Mouse (Mus musculus): Measurements from ENCODE around the gene Taf3.

The Taf3 gene

DNA sequence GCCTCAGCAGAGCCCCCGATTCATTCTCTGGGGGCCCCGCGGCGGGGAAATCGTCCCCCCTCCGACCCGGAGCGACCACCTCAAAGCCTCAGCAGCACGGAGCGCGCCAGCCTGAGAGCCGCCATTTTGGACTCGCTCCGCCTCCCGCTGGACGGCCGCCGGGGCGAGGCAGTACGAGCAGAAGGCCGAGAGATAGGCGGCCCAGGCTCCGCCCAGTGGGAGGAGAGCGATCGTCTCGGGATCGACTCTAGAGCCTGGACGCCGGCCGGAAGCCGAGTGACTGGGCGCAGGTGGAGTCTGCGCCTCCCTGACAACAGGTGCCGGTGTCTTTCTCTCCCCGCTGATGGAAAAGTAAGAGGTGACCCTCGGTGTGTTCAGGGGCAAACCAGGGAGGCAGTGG, at the start of gene Taf3:
Gene Taf3 (minus strand): TSS at position 136 of the 400 bp plus-strand sequence.
- peak; percentile 95 for DNase-seq

DNA sequence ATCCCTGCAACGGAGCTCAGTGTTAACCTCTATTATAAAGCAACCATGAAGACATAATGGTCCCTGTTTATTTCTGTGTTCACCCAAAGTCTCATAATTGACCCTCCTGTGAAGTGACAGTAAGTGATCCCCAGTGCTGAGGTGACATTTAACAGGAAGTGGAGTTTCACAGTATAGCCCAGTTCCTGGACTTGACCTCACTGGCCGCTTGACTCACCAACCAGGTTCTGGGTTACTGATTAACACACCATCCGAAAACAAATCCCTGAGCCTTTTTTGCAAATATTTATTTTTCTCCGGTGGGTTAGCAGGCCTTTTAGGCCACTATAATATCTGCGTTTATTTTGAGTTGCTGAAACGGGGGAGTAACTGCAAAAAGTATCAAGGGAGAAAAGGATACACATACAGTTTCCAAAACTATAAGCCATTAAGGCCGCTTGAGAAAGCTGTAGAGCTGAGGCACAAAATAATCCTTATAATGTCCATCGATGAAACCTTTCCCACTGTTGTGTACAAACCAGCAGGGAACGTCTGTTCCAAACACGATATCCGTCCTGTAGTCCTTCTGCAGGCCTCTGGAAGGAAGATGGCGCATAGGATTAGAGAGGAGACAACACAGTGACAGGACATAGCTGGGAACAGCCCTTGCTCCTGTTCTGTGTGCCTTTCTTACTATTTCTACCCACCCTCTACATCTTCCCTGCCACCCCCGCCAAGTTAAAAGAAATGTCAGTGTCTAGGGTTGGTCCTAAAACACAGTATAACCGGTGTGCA, 46.1 kb upstream of the Taf3 start:
- DNase-seq, result no peak

DNA sequence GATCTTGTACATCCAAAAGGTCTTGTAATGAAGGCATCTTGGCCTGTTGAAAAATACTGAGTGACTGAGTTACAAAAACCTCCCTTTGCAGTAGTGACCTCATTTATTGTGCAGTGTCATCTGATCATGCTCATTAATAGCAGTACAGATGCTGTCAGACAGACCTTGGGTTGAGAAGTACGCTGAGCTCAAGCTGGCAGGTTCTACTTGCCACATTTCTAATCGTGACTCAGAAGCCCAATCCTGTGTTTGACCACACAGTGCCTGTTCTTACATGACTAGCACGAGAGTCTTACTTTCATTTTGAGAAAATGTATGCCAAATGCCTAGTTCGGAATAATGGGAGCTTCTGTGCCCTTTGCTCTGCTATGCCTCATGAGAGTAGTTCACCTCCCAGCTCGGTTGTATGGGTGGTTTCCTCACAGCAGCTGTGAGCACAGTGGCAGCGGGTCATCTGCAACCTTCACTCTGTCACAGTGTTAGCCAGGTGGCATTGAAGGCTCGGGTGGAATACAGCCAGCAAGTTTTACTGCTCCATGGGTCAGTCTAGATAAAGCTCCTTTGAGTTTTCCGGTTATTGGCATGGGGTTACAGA, 39.0 kb upstream of the Taf3 start:
- no peak for DNase-seq

DNA sequence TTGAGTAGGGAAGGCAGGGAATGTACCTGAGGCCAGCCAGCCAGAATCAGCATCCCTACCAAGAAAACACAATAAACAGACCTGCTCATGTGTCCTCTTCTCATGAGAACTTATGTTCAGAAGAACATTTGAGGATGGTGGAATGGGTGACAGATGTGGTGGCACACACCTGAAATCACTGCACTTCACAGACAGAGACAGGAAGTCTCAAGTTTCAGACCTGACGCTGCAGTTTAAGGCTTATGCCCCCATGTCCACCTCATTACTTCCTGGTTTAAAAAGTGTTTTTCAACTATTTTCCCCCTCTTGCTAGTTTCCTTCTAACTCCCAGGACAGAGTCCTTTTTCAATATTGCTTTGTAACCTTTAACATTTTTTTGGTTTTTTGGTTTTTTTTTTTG, 34.3 kb upstream of the Taf3 start:
- no peak for DNase-seq

DNA sequence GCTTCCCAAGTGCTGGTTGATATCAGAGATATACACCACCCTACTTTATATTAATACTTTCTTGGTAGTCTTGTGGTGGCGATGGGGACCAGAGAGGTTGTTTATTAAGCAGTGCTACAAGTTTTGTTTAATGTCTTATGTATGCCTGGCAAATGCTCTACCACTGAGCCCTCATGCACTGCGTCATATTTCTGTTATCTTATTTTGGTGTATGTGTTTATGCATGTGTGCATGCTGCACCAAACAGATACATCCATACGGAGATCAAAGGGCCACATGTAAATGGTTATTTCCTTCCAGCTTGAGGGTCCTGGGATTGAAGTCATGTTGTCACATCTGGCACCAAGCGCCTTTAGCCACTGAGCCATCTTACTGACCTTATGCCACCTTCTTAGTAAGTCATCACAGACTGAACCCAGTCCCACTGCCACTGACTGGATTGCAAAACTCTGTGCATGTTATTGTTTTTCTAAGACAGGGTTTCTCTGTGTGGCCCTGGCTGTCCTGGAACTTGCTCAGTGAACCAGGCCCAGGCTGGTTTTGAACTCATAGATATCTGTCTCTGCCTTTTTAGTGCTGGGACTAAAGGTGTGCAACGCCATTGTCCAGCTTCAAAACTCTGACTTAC, 33.2 kb upstream of the Taf3 start:
- no peak for DNase-seq

DNA sequence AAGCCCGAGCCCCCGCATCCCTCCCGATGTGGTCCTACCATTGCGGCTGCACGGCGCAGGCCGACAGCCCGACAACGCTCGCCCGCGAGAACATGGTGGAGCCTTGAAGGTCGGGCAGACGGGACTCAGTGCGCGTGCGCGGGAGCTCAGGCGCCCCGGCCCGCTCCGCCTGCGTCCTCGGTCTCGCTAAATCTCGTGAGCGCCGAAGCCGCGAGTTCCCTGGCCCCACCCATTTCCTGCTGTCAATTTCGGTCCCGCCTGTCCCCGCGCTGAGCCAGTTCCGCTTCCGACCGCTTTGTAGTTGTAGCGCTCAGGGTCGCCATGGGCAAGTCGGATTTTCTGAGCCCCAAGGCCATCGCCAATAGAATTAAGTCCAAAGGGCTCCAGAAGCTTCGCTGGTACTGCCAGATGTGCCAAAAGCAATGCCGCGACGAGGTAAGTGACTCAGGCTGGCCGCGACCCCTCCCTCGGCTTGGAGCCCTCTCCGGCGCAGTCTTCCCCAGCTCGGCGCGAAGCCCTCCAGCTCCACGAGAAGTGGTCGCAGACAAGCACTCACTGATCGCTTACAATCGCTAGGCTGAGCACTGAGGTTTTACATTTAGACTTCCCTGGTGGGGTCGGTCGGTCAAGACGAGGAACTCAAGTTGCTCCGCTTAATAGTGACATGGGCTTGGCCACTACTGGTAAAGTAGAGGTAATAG, 32.1 kb upstream of the Taf3 start, which contains the start of the genes Atp5c1 and Kin:
Gene Atp5c1 (minus strand): TSS at position 201 of the 701 bp plus-strand sequence.
Gene Kin (plus strand): TSS at position 284 of the 701 bp plus-strand sequence.
- peak; percentile 98 for DNase-seq

DNA sequence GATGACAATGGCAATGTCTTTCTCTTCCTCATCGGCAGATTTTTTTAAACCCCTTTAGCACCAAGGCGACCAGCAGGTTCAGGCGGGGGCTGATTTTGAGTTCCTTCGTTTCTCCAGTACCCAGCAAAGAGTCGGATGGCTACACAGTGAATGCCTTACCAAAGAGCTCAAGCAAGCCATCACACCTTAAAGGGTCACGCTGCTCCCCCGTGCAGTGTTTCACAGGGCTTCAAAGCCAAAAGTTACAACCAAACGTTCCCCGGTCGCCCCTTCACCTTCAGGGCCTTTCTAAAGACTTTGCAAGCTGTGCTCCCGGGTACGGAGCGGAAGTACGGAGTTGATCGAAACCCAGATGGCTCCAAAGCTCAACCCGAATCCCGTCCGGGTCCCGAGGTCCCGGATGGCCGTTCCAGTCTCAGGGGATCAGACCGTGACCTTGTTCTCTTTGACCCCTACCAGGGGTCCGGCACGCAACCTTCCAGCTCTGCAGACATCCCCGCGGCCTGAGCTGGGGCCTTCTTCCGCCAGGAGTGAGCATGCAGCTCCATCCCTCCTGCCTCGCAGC, 31.4 kb upstream of the Taf3 start:
- DNase-seq, result no peak

DNA sequence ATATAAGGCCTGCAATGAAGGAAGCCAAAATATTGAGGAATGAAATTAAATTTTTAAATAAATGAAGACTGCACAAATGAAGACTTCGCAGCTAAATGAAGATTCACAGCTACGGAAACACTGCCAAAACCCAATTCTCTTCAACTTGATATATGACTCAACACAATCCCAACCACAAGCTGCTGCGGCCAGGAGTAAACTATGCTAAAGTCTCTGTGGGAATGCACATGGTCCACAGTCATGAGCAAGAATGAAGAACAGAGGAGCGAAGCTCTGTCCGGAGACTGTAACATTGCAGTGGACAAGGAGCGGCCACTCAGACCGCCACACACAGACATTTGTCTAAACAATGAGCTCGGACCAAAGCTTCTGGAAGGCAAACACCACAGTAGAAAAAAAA, 28.3 kb upstream of the Taf3 start:
- DNase-seq, result no peak

DNA sequence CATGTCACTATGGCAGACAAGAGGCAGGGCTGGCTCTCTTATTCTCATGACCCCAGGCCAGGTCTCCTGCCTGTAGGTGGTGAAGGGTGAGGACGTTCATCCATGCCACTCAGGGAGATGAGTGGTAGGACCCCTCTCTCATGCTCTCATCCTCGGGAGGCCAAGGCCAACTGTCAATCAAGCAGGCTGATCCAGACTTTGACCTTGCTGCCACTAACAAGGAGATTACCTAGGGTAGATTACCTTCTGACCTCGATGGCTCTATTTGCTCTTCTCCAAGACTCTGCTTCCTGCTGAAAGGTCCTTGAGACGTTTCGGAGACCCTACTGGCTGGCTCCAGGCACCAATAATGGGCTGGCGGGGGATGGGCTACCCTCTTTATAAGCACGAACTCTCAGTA, 26.1 kb upstream of the Taf3 start:
- no peak for DNase-seq

DNA sequence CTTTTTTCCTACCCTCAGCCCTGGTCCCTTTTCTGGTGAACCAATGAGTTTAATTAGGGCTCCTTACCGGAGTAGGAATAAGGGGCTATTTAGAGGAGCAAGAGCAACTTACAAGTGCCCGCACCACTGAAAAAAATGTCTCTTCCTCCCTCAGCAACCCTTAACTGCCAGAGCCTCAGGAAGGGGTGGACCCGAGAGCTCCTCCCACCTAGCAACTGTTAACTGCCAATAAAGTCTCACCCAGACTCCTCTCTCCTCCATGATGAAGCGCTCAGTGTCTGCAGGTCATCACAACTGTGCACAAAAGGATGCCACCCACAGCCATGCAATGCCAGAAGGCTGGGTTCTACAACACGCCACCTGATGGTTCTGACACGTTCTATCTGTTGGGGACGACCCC, 23.4 kb upstream of the Taf3 start:
- no peak for DNase-seq

DNA sequence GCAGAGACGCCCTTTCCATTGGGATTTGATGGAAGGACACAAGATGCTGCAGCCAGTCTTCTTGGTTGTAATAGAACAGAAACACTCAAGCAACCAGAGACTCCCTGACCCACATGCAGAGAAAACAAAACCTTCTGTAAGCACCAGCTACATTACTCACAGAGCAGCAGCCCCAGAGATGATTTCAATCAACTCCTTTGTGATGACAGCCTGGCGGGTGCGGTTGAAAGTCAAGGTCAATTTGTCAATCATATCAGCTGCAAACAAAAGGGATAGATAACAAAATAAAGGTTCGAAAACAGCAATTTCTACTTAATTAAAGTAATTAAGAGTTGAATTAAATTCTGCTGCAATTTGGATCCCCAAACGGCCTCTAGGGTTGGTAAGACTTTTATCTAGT, 10.4 kb upstream of the Taf3 start:
- no peak for DNase-seq

DNA sequence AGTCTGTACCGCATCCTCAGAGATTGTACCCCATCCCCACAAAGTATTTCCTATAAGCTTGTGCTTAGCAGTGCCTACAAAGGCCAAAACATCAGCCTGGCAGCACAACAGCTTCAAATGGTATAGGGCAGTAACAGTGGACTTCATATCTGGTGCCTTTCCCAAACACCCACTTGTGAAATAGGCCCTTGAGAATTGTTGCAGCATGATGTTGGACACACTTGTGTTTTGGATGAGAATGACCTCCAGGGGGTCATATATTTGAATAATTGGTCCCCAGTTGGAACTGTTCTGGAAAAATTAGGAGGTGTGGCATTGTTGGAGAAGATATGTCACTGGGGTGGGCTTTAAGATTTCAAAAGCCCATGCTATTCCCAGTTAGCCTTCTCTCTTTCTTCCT, 3.6 kb upstream of the Taf3 start:
- no peak for DNase-seq

DNA sequence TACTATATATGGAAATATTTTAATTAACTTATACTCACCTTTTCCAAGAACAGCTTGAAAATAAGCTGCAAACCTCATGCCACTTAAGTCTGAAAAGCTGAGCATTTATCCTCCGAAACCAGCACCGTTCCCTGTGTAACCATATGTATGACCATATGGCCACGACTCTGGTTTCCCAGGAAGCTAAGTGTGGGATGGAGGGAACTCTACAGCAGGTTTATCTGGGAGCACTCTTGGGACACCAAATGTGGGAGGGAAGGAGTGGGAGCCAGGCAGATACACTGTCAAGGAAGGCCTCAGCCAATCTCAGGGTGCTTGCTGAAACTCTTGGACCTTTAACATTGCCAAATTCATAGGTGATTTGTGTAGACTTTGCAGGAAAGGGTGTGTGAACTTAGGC, 2.5 kb upstream of the Taf3 start:
- no peak for DNase-seq

DNA sequence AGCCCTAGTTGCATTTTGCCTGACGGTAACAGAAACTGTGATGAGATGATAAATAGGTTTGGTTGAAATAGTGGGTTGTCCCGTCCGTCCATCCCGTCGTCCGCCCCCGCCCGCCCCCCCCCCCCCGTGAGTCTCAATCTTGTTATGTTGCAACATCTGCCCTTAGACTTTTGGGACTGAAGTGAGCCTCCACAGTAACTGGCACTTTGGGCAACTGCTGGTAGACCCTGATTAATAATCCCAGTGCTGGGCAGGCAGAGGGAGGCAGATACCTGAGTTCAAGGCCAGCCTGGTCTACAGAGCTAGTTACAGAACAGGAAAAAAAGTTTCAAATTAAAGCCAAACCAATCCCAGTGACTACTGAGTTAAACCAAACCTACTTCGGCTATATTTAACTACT, 1.1 kb upstream of the Taf3 start:
- DNase-seq, result no peak

DNA sequence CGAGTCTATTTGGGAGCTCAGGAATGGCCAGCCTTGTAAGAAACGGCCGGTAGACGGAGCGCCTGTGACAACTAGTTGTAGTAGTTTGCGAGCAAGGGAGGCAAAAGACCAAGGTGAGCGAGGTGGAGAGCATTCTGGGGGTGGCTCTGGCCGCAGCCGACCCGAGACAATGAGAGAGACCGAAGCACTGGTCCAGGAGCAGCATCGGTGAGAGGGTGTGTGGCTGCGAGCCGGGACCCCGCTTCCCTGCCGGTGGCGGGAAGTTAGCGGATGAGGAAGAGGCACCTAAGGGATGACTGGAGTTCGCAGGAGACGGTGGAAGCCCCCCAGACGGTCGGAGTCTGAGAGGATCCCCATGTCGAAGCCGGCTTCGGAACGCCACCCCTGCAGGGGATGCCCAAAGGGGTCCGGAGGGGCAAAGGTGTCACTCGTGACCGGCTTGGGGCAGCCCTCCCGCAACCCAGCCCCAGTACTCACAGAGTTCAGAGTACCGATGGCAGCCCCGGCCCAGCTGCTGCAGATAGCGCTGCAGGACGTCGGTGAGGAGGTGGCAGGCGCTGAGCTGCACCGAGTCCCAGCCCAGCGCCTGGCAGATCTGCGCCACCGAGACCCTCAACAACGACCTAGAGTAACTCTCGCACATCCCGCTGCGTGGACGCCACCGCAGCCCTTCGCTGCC, 499 bp downstream of the Taf3 start:
- peak; percentile 27 for DNase-seq

DNA sequence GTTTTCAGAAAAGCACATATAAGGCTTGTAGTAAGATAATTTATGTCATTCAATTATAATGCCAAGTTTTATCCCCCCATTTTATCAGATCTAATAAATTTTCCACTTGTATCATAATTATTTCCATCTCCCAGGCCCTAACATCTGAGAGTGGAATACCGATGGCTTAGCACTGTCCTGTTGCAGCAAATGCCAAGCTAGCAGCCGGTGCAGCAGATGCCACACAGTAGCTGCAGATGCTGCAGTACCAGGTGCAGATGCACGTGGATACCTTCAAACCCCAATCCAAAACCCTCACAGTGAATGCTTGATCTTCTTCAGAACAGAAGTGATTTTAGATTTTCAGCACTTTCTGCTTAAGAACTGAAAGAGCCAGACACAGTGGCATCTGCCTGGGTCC, 13.4 kb downstream of the Taf3 start:
- DNase-seq, result no peak

DNA sequence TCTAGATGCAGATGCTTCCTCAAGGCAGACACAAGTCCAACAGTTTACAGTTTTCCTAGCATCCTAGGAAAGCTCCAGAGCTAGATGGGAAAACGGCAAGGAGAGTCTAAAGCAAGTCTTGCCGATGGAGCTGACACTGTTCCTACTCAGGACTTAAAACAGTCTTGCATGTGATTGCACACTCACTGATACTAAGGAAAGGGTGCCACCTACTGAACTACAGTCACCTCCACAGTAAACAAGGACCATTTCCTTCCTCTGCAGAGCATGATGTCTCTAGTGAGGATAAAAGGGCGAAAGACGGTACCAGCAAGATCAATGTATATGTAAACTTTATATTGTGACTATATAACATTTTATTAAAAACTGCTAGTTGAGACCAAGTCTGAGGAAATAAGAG, 14.7 kb downstream of the Taf3 start:
- DNase-seq, result no peak

DNA sequence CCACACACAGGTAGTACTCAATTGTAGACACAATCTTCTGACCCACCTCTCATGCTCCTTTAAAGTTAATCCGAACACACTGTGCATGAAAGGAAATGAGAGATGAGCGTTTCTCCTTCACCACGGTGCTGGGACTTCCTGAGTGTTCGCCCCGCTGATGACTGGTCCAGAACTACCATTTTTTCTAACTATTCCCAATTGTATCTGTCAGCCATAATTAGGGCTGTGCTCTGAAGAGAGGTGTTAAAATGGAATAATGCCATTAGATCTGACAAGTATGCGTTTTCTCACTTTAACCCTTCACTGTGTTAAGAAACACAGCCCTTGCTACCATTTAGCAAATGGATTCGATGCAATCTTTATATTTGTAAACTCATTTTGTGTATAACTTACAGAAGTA, 18.6 kb downstream of the Taf3 start:
- DNase-seq, result no peak

DNA sequence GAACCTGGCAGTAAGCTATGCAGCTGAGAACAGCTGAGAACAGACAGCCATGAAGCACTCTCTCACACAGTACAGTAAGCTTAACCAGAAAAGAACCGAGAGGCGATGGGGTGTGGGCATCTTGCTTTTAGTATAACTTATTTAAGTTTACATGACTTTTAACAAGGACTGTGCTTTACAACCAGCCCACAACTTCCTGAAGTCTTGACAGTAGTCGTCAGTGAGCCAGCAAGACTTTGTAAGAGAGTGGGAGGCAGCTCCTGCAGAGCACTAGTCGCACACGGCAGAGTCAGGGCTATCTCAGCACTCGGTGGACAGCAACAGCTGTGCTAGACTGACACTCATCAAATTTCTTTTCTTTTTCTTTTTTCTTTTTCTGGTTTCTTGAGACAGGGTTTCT, 24.1 kb downstream of the Taf3 start:
- DNase-seq, result no peak

DNA sequence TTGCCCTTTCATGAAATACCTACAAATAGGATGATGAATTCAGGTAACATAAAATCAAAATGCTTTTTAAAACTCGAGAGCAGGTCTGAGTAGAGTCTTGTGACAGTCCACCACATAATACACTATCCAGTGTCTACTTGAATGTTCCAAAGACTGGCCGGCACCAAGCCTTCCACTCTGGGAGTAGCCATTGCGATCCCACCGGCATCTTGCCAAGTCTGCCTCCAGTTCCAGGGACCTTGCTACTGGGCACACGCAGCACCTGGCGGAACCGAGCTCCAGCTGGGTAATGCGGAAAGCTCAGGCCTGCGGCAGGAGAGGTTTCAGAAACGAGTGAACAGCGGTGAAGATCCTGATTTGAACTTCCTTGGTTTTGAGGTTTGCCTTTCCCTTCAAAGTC, 27.1 kb downstream of the Taf3 start:
- DNase-seq, result no peak

DNA sequence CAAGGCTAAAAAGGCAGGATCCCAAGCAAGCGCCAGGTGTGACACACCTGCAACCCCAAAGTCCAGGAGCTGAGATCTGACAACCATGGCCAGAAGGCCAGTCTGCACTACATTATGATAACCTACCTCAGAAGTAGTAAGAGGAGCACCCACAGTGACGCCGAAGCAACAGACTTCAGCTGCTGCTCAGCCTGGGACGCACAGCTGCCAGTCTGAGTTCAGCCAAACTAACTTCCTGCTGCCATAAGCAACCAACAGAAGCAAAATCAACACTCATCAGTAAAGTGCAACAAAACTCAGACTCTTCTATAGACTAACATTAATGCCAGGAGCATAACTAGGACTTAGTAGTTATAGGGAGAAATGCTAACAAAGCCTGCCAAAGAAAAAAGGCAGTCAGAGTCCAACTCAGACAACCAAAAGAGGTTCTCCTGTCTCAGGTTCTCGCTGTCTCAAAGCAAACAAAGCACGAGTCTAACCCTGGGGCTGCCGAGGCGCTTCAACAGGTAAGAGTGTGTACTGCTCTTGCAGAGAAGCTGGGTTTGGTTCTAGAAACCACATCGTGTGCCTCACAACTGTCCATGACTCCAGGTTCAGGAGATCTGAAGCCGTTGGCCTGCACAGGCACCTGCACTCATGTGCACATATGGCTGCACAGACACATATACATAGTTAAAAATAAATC, 33.3 kb downstream of the Taf3 start:
- no peak for DNase-seq

All from kidney, postnatal 14 days (tissue).